Mouse (Mus musculus): ENCODE data around the gene Cnst. TPM values are rescaled to one million over a fixed set of nuclear protein-coding genes. Genes with fewer than 3 reads are reported as not detected.

The Cnst gene
- polyA plus RNA-seq, 1 experiment from 2014 or later, result 18.2 TPM

DNA sequence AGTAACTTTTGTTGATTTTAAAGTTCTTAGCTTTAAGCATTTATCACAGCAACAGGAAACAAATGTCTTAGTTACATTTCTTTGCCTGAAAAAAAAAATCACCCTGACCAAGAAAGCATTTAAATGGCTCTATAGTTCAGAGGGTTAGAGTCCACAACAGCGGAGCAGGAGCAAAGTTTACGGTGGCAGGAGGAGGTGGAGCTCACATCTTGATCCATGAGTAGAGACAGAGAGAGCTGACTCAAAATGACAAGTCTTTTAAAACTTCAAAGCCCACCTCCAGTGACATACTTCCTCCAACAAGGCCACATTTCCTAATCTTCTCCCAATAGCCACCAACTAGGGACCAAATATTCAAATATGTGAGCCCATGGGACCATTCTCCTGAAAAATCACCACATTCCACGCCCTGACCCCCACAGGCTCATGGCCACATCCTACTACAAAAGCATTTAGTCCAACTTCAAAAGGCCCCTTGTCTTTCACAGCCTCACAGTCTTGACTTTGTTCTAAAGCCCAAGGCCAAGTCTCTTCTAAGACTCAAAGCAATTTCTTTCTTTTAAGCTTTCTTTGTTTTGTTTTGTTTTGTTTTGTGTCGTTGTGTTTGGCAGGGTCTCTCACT lies 118.2 kb downstream of the Cnst start:
- peak overlapping the region; percentile 8; the same call in 1 of the 2 replicates for H3K27ac ChIP-seq (ENCODE audit: low read depth)

DNA sequence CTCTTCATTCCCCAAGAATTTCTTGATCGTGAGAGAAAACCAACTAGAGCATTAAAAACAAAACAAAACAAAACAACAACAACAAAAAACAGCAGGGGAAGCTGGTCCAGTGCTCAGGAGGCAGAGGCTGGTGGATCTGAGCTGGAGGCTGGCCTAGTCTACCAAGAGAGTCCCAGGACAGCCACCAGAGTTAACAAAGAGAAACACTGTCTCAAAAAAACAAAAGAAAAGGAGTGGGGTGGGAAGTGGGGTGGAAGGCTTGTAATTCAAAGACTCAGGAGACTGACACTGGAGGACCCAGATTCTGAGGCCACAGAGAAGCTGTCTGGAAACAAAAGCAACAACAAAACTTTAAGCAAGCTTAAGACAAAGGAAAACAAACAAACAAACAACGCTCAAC lies 120.8 kb downstream of the Cnst start:
- WGBS, result 76% methylated on average over 2 of the region's 2 CpGs
- Histone ChIP-seq H3K36me3 (ENCODE audit: insufficient read depth) (peaks cover 3% of the 10 kb centered on the region; the same call in 1 of the 2 replicates), H3K4me2 (peak overlapping the region; percentile 79), H3K27me3 (ENCODE audit: insufficient read depth, low read length) (no peaks in the 10 kb centered on the region), H3K9me3 (ENCODE audit: low read depth, low read length) (no peaks in the 10 kb centered on the region), H3K27ac (ENCODE audit: low read depth) (no peak overlapping the region), H3K4me3 (ENCODE audit: low read depth, low read length) (peak overlapping the region; percentile 83; the same call in 1 of the 2 replicates), H3K9ac (no peak overlapping the region), H3K4me1 (ENCODE audit: insufficient read depth) (no peaks in the 10 kb centered on the region)
- TF ChIP-seq CTCF (IDR thresholded peaks at IDR 0.05; ENCODE audit: low read depth), result no peak
- ATAC-seq (ENCODE audit: insufficient read depth) (no peak), DNase-seq (no peak)

More for the DNA sequence above, 118.2 kb downstream of the Cnst start:
- Histone ChIP-seq H3K36me3 (ENCODE audit: insufficient read depth) (no peaks in the 10 kb centered on the region), H3K4me2 (no peak overlapping the region), H3K9ac (no peak overlapping the region), H3K27me3 (ENCODE audit: insufficient read depth, low read length) (no peaks in the 10 kb centered on the region), H3K4me1 (ENCODE audit: insufficient read depth) (no peaks in the 10 kb centered on the region), H3K4me3 (ENCODE audit: low read depth, low read length) (no peak overlapping the region), H3K9me3 (ENCODE audit: low read depth, low read length) (no peaks in the 10 kb centered on the region)
- TF ChIP-seq CTCF (IDR thresholded peaks at IDR 0.05; ENCODE audit: low read depth), result no peak
- ATAC-seq (ENCODE audit: insufficient read depth), result no peak
- no peak for DNase-seq
- WGBS, result 40% methylated on average over 4 of the region's 4 CpGs

DNA sequence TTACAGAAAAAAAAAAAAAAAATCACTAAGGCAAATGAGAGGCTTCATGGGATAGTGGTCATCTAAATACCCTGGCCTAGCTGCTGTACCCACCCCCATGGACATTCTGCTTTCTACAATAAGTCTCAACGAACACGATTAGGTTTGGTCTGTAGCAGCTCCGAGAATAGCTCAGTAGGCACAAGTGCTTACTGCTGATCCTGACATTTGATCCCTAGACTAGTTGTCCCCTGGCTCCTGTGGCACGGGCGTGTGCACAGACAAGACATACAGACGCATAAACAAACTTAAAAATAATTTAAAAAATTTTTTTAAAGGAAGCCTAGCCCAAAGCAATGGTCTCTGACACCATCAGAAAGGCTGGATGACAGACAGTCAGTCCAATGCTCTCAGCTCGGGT lies 121.3 kb downstream of the Cnst start:
- Histone ChIP-seq H3K4me2 (peak overlapping the region; percentile 79), H3K27me3 (ENCODE audit: insufficient read depth, low read length) (no peaks in the 10 kb centered on the region), H3K9ac (peak overlapping the region; percentile 86), H3K9me3 (ENCODE audit: low read depth, low read length) (no peaks in the 10 kb centered on the region), H3K4me1 (ENCODE audit: insufficient read depth) (no peaks in the 10 kb centered on the region), H3K27ac (ENCODE audit: low read depth) (peak overlapping the region; percentile 81), H3K36me3 (ENCODE audit: insufficient read depth) (peaks cover 7% of the 10 kb centered on the region; the same call in 1 of the 2 replicates), H3K4me3 (ENCODE audit: low read depth, low read length) (peak overlapping the region; percentile 83)
- WGBS, result 6% methylated on average over 7 of the region's 7 CpGs
- peak; percentile 27 for DNase-seq
- TF ChIP-seq CTCF (IDR thresholded peaks at IDR 0.05; ENCODE audit: low read depth), result no peak
- ATAC-seq (ENCODE audit: insufficient read depth), result peak; percentile 7; the same call in 1 of the 2 replicates

DNA sequence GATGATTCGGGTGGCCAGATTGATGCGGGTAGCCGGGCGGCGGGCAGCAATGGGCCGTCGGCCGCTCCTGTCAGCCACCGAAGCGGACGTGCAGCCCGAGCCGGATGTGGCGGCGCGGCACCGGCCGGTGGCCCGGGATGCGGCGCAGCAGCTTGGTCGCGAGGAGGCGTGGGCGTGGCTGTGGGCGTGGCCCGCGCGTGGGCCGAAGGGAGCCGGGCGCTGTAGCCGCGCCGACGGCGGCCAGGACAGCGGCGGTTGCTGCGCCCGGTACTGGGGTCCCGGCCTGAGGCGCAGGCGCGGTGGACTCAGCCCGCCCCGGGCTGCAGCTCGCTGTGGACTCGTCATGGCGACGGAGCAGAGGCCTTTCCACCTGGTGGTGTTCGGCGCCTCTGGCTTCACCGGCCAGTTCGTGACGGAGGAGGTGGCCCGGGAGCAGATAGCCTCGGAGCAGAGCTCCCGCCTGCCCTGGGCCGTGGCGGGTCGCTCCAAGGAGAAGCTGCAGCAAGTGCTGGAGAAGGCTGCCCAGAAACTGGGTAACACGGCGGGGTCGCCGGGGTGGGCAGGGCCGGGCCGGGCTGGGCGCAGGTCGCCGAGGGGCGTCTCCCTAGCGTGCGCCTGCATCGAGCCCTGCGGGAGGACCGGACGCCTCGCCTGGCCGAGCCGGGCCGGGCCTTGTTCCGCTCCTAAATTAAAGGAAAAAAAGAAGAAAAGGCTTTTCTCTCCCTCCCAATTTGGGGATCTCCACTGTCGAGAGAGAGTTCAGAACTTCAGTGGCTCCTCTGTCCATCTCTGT lies 122.0 kb downstream of the Cnst start, which contains the start of gene Sccpdh:
Sccpdh (plus strand) TSS at position 198 of the 793 bp plus-strand sequence.
- Histone ChIP-seq H3K9me3 (ENCODE audit: low read depth, low read length) (no peaks in the 10 kb centered on the region), H3K27me3 (ENCODE audit: insufficient read depth, low read length) (no peaks in the 10 kb centered on the region), H3K4me3 (ENCODE audit: low read depth, low read length) (peak within 1 kb of the TSS; percentile 83), H3K36me3 (ENCODE audit: insufficient read depth) (peaks cover 7% of the 10 kb centered on the region; the same call in 1 of the 2 replicates), H3K4me1 (ENCODE audit: insufficient read depth) (no peaks in the 10 kb centered on the region), H3K4me2 (peak within 1 kb of the TSS; percentile 79), H3K9ac (peak within 1 kb of the TSS; percentile 86), H3K27ac (ENCODE audit: low read depth) (peak within 1 kb of the TSS; percentile 81)
- peak; percentile 94 for DNase-seq
- under 1% methylated on average over 82 of the region's 84 CpGs for WGBS
- ATAC-seq (ENCODE audit: insufficient read depth), result peak; percentile 97
- TF ChIP-seq CTCF (IDR thresholded peaks at IDR 0.05; ENCODE audit: low read depth), result no peak

DNA sequence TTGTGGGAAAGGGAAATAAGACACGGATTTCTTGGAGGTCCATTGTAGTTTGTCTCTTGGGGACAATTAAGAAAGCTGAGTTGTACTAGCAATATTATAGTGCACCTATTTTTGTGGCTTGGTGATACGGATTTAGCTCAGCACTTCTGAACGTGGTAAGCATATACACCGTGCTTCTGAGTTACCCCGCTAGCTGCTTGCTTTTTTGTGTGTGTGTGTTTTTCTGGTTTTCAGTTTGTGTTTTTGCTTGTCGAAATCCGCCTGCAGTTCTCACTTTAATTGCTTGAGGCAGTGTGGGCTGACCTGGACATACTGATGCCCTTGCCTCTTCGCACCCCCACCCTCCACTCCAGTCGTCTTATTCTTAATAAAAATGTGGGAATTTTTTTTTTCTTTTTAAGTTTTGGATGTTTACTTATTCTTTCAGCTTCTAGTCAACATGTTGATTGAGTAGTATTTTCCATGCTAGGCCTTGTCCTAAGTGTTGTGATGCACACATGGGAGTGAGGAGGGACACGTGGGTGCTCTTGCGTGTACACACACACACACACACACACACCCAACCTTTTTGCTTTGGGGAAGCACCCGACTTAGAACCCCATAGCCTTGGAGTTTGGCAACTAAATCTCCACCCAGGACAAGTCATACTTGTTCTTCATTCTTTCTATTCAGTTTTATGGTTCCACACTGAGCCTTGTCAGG lies 122.8 kb downstream of the Cnst start:
- ATAC-seq (ENCODE audit: insufficient read depth), result no peak
- Histone ChIP-seq H3K27me3 (ENCODE audit: insufficient read depth, low read length) (no peaks in the 10 kb centered on the region), H3K4me3 (ENCODE audit: low read depth, low read length) (peak overlapping the region; percentile 83), H3K9me3 (ENCODE audit: low read depth, low read length) (no peaks in the 10 kb centered on the region), H3K36me3 (ENCODE audit: insufficient read depth) (peaks cover 7% of the 10 kb centered on the region; the same call in 1 of the 2 replicates), H3K4me1 (ENCODE audit: insufficient read depth) (no peaks in the 10 kb centered on the region), H3K27ac (ENCODE audit: low read depth) (peak overlapping the region; percentile 81), H3K4me2 (peak overlapping the region; percentile 79), H3K9ac (peak overlapping the region; percentile 86)
- peak; percentile 51 for DNase-seq
- TF ChIP-seq CTCF (IDR thresholded peaks at IDR 0.05; ENCODE audit: low read depth), result no peak; the same call in 1 of the 2 replicates
- WGBS, result 20% methylated on average over 12 of the region's 12 CpGs

DNA sequence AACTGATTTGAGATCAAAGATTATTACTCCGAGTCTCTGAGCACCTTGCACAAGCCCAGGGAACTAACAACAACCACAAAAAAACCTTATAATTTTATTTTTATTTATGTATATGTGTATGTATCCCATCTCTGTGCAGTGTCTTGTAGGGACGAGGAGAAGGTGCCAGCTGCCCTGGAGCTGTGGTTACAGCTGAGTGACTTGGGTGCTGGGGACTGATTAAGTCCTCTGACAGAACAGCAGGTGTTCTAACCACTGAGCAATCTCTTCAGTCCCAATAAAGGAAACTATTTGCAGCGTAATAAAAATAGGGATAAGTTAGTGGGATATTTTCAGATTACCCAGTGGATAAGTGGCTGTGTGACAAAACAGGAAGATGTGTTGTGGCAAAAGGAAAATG lies 128.2 kb downstream of the Cnst start:
- Histone ChIP-seq H3K27ac (ENCODE audit: low read depth) (no peak overlapping the region), H3K9me3 (ENCODE audit: low read depth, low read length) (no peaks in the 10 kb centered on the region), H3K36me3 (ENCODE audit: insufficient read depth) (peaks cover 33% of the 10 kb centered on the region), H3K9ac (no peak overlapping the region), H3K4me1 (ENCODE audit: insufficient read depth) (no peaks in the 10 kb centered on the region), H3K27me3 (ENCODE audit: insufficient read depth, low read length) (no peaks in the 10 kb centered on the region), H3K4me3 (ENCODE audit: low read depth, low read length) (no peak overlapping the region), H3K4me2 (no peak overlapping the region)
- WGBS, result 87% methylated on average over 3 of the region's 3 CpGs
- ATAC-seq (ENCODE audit: insufficient read depth), result no peak
- TF ChIP-seq CTCF (IDR thresholded peaks at IDR 0.05; ENCODE audit: low read depth), result no peak
- no peak for DNase-seq

Data from lung, embryonic 14.5 days (tissue).